Mouse (Mus musculus) MEL (cell line): Measurements from ENCODE around the gene Negr1.

Experiments
- CTCF ChIP-seq, 3 experiments: IDR thresholded peaks in 2 of 3; conservative IDR thresholded peaks in 1 of 3; 2 replicates each; pipeline ENCODE4 v1.5.1; 2011 to 2012; ENCODE audit warnings: low read length in 3 of 3, low read depth in 2 of 3, mild to moderate bottlenecking in 2 of 3, improper control_type of control experiment in 1 of 3, inconsistent platforms in 1 of 3, mixed read lengths in 1 of 3, moderate library complexity in 1 of 3; ENCODE audit not compliant: control insufficient read depth in 1 of 3, insufficient read depth in 1 of 3, poor library complexity in 1 of 3, severe bottlenecking in 1 of 3
- ELF1 ChIP-seq: IDR thresholded peaks from 2 replicates; pipeline ENCODE4 v1.6.1; 2014; ENCODE audit warnings: low read depth, mild to moderate bottlenecking, inconsistent platforms, low read length, improper control_type of control experiment, moderate library complexity
- HCFC1 ChIP-seq: IDR thresholded peaks from 2 replicates; pipeline ENCODE4 v1.6.1; 2012; ENCODE audit warnings: low read depth, mild to moderate bottlenecking, inconsistent platforms, low read length, improper control_type of control experiment, moderate library complexity
- JUND ChIP-seq: IDR thresholded peaks from 2 replicates; pipeline ENCODE4 v1.6.1; 2011; ENCODE audit warnings: low read depth, mild to moderate bottlenecking, improper control_type of control experiment, low read length
- MAZ ChIP-seq: IDR thresholded peaks from 2 replicates; pipeline ENCODE4 v1.6.1; 2012; ENCODE audit warnings: low read depth, mild to moderate bottlenecking, inconsistent platforms, low read length, improper control_type of control experiment
- MEF2A ChIP-seq: IDR thresholded peaks from 2 replicates; pipeline ENCODE4 v1.6.1; 2014; ENCODE audit warnings: low read depth, mild to moderate bottlenecking, inconsistent platforms, low read length, improper control_type of control experiment; ENCODE audit not compliant: poor library complexity, insufficient replicate concordance, severe bottlenecking; ENCODE audit errors: extremely low read depth
- POLR2A ChIP-seq, 2 experiments: IDR thresholded peaks; 2 replicates each; pipeline ENCODE4 v1.6.1; 2011 to 2012; ENCODE audit warnings: low read length in 2 of 2, mild to moderate bottlenecking in 2 of 2, control low read depth in 1 of 2, improper control_type of control experiment in 1 of 2, low read depth in 1 of 2, moderate library complexity in 1 of 2; ENCODE audit not compliant: control insufficient read depth in 1 of 2, insufficient read depth in 1 of 2, poor library complexity in 1 of 2
- SIN3A ChIP-seq: IDR thresholded peaks from 2 replicates; pipeline ENCODE4 v1.6.1; 2012; ENCODE audit warnings: low read length, improper control_type of control experiment, inconsistent platforms
- TAL1 ChIP-seq: IDR thresholded peaks from 2 replicates; pipeline ENCODE4 v1.6.1; 2012; ENCODE audit warnings: mild to moderate bottlenecking, inconsistent platforms, low read length, moderate library complexity, mixed read lengths
- ZC3H11A ChIP-seq: IDR thresholded peaks from 2 replicates; pipeline ENCODE4 v1.6.1; 2012; ENCODE audit warnings: low read depth, mild to moderate bottlenecking, inconsistent platforms, low read length, improper control_type of control experiment

- TF ChIP-seq ZC3H11A: no peak
- TF ChIP-seq SIN3A: no peak
- TF ChIP-seq HCFC1: no peak
- no peak for TF ChIP-seq MAZ
- TF ChIP-seq JUND: no peak
- TF ChIP-seq POLR2A (IDR thresholded peaks at IDR 0.05; ENCODE audit: control insufficient read depth in 1 of 2, insufficient read depth in 1 of 2, low read depth in 1 of 2, low read length in 2 of 2, poor library complexity in 1 of 2): no peak
- no peak for TF ChIP-seq CTCF (IDR thresholded peaks at IDR 0.05 in 2 of 3, conservative IDR thresholded peaks at IDR 0.05 in 1 of 3; ENCODE audit: control insufficient read depth in 1 of 3, insufficient read depth in 1 of 3, low read depth in 2 of 3, low read length in 3 of 3, poor library complexity in 1 of 3, severe bottlenecking in 1 of 3)
- no peak for TF ChIP-seq ELF1
- TF ChIP-seq TAL1: no peak
- TF ChIP-seq MEF2A: no peak
Measured at GRCm38 (mm10) chr3:156929677-156930440, 368.3 kb downstream of the Negr1 start.
